Mouse (Mus musculus) heart, embryonic 14.5 days (tissue): ENCODE data around the gene 2310002L09Rik. TPM values are rescaled to one million over a fixed set of nuclear protein-coding genes. Genes with fewer than 3 reads are reported as not detected.
"Not testable (repeated sequence)": the region's sequence is repeated elsewhere in the genome, so short reads cannot be mapped to it uniquely, and the experiment has no call there.

Experiments
- ATAC-seq: fragments of 200-750 bp; cut with Nextera tagmentation; 2 replicates; pipeline ENCODE4 v1.8.0; 2017; ENCODE audit warnings: low read depth, moderate TSS enrichment; ENCODE audit not compliant: insufficient number of reproducible peaks, insufficient read depth, low FRiP score
- H3K27ac ChIP-seq, 2 experiments: fragments of 200-500 bp in 1 of 2; fragments of 300-500 bp in 1 of 2; sonication (generic) in 1 of 2; replicated peaks in 1 of 2; 2 replicates each; pipeline ENCODE4 v1.5.1; 2012 to 2014; ENCODE audit warnings: low read depth in 2 of 2, low read length in 2 of 2, control low read depth in 1 of 2, mild to moderate bottlenecking in 1 of 2, mixed read lengths in 1 of 2; ENCODE audit not compliant: control insufficient read depth in 1 of 2, insufficient read depth in 1 of 2
- H3K27me3 ChIP-seq: fragments of 300-500 bp; sonication (generic); 2 replicates; pipeline ENCODE4 v1.6.1; 2014; ENCODE audit warnings: mild to moderate bottlenecking, low read length, control low read depth; ENCODE audit not compliant: control insufficient read depth, insufficient read depth
- H3K36me3 ChIP-seq: fragments of 300-500 bp; sonication (generic); 2 replicates; pipeline ENCODE4 v1.6.1; 2014; ENCODE audit warnings: mild to moderate bottlenecking, control low read depth, low read length, mixed read lengths; ENCODE audit not compliant: control insufficient read depth, insufficient read depth
- H3K4me1 ChIP-seq, 2 experiments: fragments of 200-500 bp in 1 of 2; fragments of 300-500 bp in 1 of 2; sonication (generic) in 1 of 2; 2 replicates each; pipeline ENCODE4 v1.6.1; 2012 to 2014; ENCODE audit warnings: low read length in 2 of 2, control low read depth in 1 of 2, mixed read lengths in 1 of 2; ENCODE audit not compliant: control insufficient read depth in 2 of 2, insufficient read depth in 2 of 2
- H3K4me2 ChIP-seq: fragments of 300-500 bp; sonication (generic); 2 replicates; pipeline ENCODE4 v1.6.1; 2014; ENCODE audit warnings: mild to moderate bottlenecking, low read length
- H3K4me3 ChIP-seq, 2 experiments: fragments of 200-500 bp in 1 of 2; fragments of 300-500 bp in 1 of 2; sonication (generic) in 1 of 2; 2 replicates each; pipeline ENCODE4 v1.5.1; 2012 to 2014; ENCODE audit warnings: low read length in 2 of 2, mild to moderate bottlenecking in 2 of 2, control low read depth in 1 of 2, low read depth in 1 of 2, moderate library complexity in 1 of 2; ENCODE audit not compliant: control insufficient read depth in 1 of 2, insufficient read depth in 1 of 2
- H3K9ac ChIP-seq: fragments of 300-500 bp; sonication (generic); 2 replicates; pipeline ENCODE4 v1.6.1; 2014; ENCODE audit warnings: mild to moderate bottlenecking, low read length
- H3K9me3 ChIP-seq: fragments of 300-500 bp; sonication (generic); 2 replicates; pipeline ENCODE4 v1.6.1; 2016; ENCODE audit warnings: low read length, control low read depth; ENCODE audit not compliant: control insufficient read depth
- WGBS: fragments of 180-500 bp; shearing (Covaris S2); extraction: QIAGEN DNeasy Blood & Tissue Kit; methylation state at CpG from one replicate; pipeline ENCODE4 v1.1.7; 2014; 5-methylcytosine and 5-hydroxymethylcytosine counted together
- polyA plus RNA-seq: library from polyadenylated mRNA; unstranded; fragments of >200 nt; fragmentation: Nextera tagmentation; extraction: Ambion mirVana; gene quantifications from 2 replicates; pipeline ENCODE4 v1.2.1, GENCODE M21; 2014

2310002L09Rik gene
- polyA plus RNA-seq: 0.74 and 0.92 TPM in 2 replicates

GRCm38 (mm10) chr4:73950375-73950896 is at the start of gene 2310002L09Rik:
Gene 2310002L09Rik, minus strand, starts transcription at chr4:73950846.
- no peaks in the 10 kb centered on the region for H3K27me3 ChIP-seq
- no peaks in the 10 kb centered on the region for H3K9me3 ChIP-seq
- H3K27ac ChIP-seq: no peak within 1 kb of the TSS; a peak in 1 of 4 replicates
- WGBS: 68% methylated on average over 8 of the region's 8 CpGs
- no peaks in the 10 kb centered on the region for H3K4me1 ChIP-seq
- H3K4me2 ChIP-seq: no peak within 1 kb of the TSS
- no peak within 1 kb of the TSS for H3K4me3 ChIP-seq
- no peak within 1 kb of the TSS for H3K9ac ChIP-seq
- no peaks in the 10 kb centered on the region for H3K36me3 ChIP-seq
- ATAC-seq: no peak

GRCm38 (mm10) chr4:73980454-73980853 is 29.8 kb upstream of the 2310002L09Rik start:
- ATAC-seq: no peak
- Histone ChIP-seq H3K9ac (no peak overlapping the region), H3K4me1 (no peaks in the 10 kb centered on the region), H3K36me3 (no peaks in the 10 kb centered on the region), H3K9me3 (no peaks in the 10 kb centered on the region), H3K4me2 (no peak overlapping the region), H3K4me3 (no peak overlapping the region), H3K27ac (no peak overlapping the region), H3K27me3 (no peaks in the 10 kb centered on the region)
- WGBS: 70% methylated on average over 3 of the region's 3 CpGs

GRCm38 (mm10) chr4:73920660-73921059 is 30.0 kb downstream of the 2310002L09Rik start, which contains the start of gene Gm11756:
Gene Gm11756, minus strand, starts transcription at chr4:73920760.
- H3K9me3 ChIP-seq, H3K4me3 ChIP-seq, H3K4me2 ChIP-seq, H3K27ac ChIP-seq, H3K27me3 ChIP-seq, ATAC-seq, H3K36me3 ChIP-seq, H3K4me1 ChIP-seq, H3K9ac ChIP-seq: not testable (repeated sequence)
- 73% methylated on average over 6 of the region's 6 CpGs for whole genome bisulfite sequencing

- H3K36me3 ChIP-seq, H3K4me3 ChIP-seq, H3K9me3 ChIP-seq, H3K4me2 ChIP-seq, H3K9ac ChIP-seq, H3K4me1 ChIP-seq, ATAC-seq, H3K27ac ChIP-seq, H3K27me3 ChIP-seq: not testable (repeated sequence)
- WGBS: no CpG with 5 or more reads among the region's 4 CpGs
These were observed 44.8 kb downstream of the 2310002L09Rik start, which contains the start of gene Gm13871 for GRCm38 (mm10) chr4:73905853-73906252. Gene Gm13871, minus strand, starts transcription at chr4:73905953.

GRCm38 (mm10) chr4:73891012-73891411 is 59.6 kb downstream of the 2310002L09Rik start, which contains the start of gene Gm11757:
Gene Gm11757, minus strand, starts transcription at chr4:73891112.
- not testable (repeated sequence) for H3K9ac ChIP-seq, H3K4me2 ChIP-seq, ATAC-seq, H3K9me3 ChIP-seq, H3K4me3 ChIP-seq, H3K36me3 ChIP-seq, H3K27me3 ChIP-seq, H3K27ac ChIP-seq, H3K4me1 ChIP-seq
- WGBS: no CpG with 5 or more reads among the region's 4 CpGs

Other genes with a start within 250 kb of the 2310002L09Rik start
- gene Rasef, start 159.9 kb downstream of the 2310002L09Rik start, polyA plus RNA-seq: 0.42 and 0.61 TPM in 2 replicates
- gene Gm11758, start 74.6 kb downstream of the 2310002L09Rik start, polyA plus RNA-seq: not detected in 2 replicates
- not detected in 2 replicates for gene Gm11757, start 59.7 kb downstream of the 2310002L09Rik start, polyA plus RNA-seq
- gene Gm13871, start 44.9 kb downstream of the 2310002L09Rik start, polyA plus RNA-seq: not detected in 2 replicates
- not detected in 2 replicates for gene Gm11756, start 30.1 kb downstream of the 2310002L09Rik start, polyA plus RNA-seq
- 0.09 and 0.30 TPM in 2 replicates for gene Frmd3, start 62.6 kb upstream of the 2310002L09Rik start, polyA plus RNA-seq